ENCODE assay signal across 14 mouse cellular contexts in the genomic region with DNA sequence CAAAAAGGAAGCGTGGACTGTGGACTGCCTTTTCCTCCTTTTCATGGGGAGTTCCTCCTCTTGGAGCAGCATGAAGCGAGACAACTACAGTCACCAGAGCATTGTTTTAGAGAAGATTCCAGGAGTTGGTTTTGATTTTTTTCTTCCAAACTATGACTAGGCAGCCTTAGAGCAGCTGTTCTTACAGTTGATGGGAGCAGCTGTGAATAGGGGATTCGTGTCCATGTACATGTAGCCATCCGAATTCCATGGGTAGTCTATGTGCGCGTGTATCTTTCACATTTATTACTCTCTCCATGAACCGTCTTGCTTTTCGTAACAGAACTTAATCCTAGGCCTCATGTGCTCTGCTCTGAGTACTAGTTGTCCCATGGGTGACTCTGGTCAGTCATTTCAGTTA.
DNase-seq lines count a peak whose midpoint lies in the region; ATAC-seq and TF ChIP-seq lines count a peak whose summit lies in the region.
"Had no signal": no experiment of that assay in that cellular context is flagged by ENCODE, and none has a peak within 500 bp of the region (broad histone marks: within the 10 kb centered on the region; RNA-seq: fewer than 3 reads in every experiment).

No protein-coding gene starts in this region.

- H3K27ac ChIP-seq in heart, postnatal 0 days (ENCODE audit: low read depth) = peak overlapping the region; percentile 88
- 0 out of 2 replicates have a peak overlapping the region, but pooled peaks have one; percentile 24 for H3K27ac ChIP-seq in brown adipose tissue, adult 24 weeks (replicated peaks; ENCODE audit: low read depth, low read length)
- peak overlapping the region; percentile 58 for H3K27ac ChIP-seq in limb, embryonic 15.5 days
- H3K27ac ChIP-seq in forebrain, embryonic 16.5 days (ENCODE audit: low read length) = no peak overlapping the region
- H3K27ac ChIP-seq: forebrain, embryonic 15.5 days; hindbrain, embryonic 14.5 days had no signal

- peak overlapping the region; percentile 40; the same call in 1 of the 2 replicates for H3K9ac ChIP-seq in heart, postnatal 0 days (replicated peaks; ENCODE audit: low read depth, low read length)
- H3K9ac ChIP-seq in limb, embryonic 15.5 days = no peak overlapping the region
- no peak overlapping the region for H3K9ac ChIP-seq in forebrain, embryonic 16.5 days (replicated peaks; ENCODE audit: low read depth, low read length)
- H3K9ac ChIP-seq: forebrain, embryonic 15.5 days; hindbrain, embryonic 14.5 days had no signal

- H3K27me3 ChIP-seq in heart, postnatal 0 days (ENCODE audit: control insufficient read depth, insufficient read depth, low read length) = no peaks in the 10 kb centered on the region
- no peaks in the 10 kb centered on the region for H3K27me3 ChIP-seq in limb, embryonic 15.5 days
- no peaks in the 10 kb centered on the region for H3K27me3 ChIP-seq in forebrain, embryonic 16.5 days (replicated peaks; ENCODE audit: control insufficient read depth, insufficient read depth, low read length)
- H3K27me3 ChIP-seq: forebrain, embryonic 15.5 days had no signal

- TF ChIP-seq EP300 in heart, postnatal 0 days (IDR thresholded peaks at IDR 0.05; ENCODE audit: low read depth) = no peak

- no peak overlapping the region for H3K4me3 ChIP-seq in heart, postnatal 0 days (ENCODE audit: low read depth, low read length)
- no peak overlapping the region for H3K4me3 ChIP-seq in brown adipose tissue, adult 24 weeks (ENCODE audit: insufficient read depth, low read depth, low read length)
- H3K4me3 ChIP-seq in limb, embryonic 15.5 days = no peak overlapping the region
- H3K4me3 ChIP-seq in forebrain, embryonic 16.5 days (replicated peaks; ENCODE audit: low read length) = no peak overlapping the region
- H3K4me3 ChIP-seq: forebrain, embryonic 15.5 days had no signal

- no peak for DNase-seq in heart, postnatal 0 days (ENCODE audit: low spot score)
- DNase-seq in heart, adult 11 months = no peak
- peak; percentile 23 for DNase-seq in NIH3T3 (ENCODE audit: low read depth)
- DNase-seq in retina, embryonic 14.5 days (ENCODE audit: low spot score) = no peak
- DNase-seq: cerebellum, adult 11 months; retina, postnatal 1 day; spleen, adult 18-20 months had no signal

- peaks cover 77% of the 10 kb centered on the region for H3K4me1 ChIP-seq in heart, postnatal 0 days (ENCODE audit: control insufficient read depth, insufficient read depth)
- H3K4me1 ChIP-seq in brown adipose tissue, adult 24 weeks (ENCODE audit: control insufficient read depth, insufficient read depth, insufficient read length, low read length) = peaks cover 20% of the 10 kb centered on the region; the same call in 1 of the 2 replicates
- H3K4me1 ChIP-seq in limb, embryonic 15.5 days = peaks cover 48% of the 10 kb centered on the region
- H3K4me1 ChIP-seq in forebrain, embryonic 16.5 days (replicated peaks; ENCODE audit: control insufficient read depth, insufficient read depth, low read length) = peaks cover 36% of the 10 kb centered on the region

- WGBS in heart, postnatal 0 days = 75% methylated on average over 8 of the region's 8 CpGs
- WGBS in limb, embryonic 15.5 days = 81% methylated on average over 8 of the region's 8 CpGs
- 89% methylated on average over 8 of the region's 8 CpGs for WGBS in forebrain, embryonic 16.5 days

- H3K36me3 ChIP-seq in heart, postnatal 0 days (replicated peaks; ENCODE audit: control insufficient read depth, insufficient read depth, low read length) = no peaks in the 10 kb centered on the region
- H3K36me3 ChIP-seq in limb, embryonic 15.5 days = no peaks in the 10 kb centered on the region
- H3K36me3 ChIP-seq in forebrain, embryonic 16.5 days (ENCODE audit: control insufficient read depth, insufficient read depth) = no peaks in the 10 kb centered on the region
- H3K36me3 ChIP-seq: forebrain, embryonic 15.5 days had no signal

- ATAC-seq in heart, postnatal 0 days (ENCODE audit: insufficient read depth, low read depth) = no peak
- no peak for ATAC-seq in limb, embryonic 15.5 days (ENCODE audit: insufficient number of reproducible peaks, low FRiP score, low TSS enrichment, low read depth)
- ATAC-seq in forebrain, embryonic 16.5 days = no peak
- ATAC-seq: activated CD4-positive, CD25-positive, alpha-beta regulatory T cell, adult 4 months; forebrain, embryonic 15.5 days; midbrain, embryonic 16.5 days had no signal

- no peak overlapping the region for H3K4me2 ChIP-seq in heart, postnatal 0 days (ENCODE audit: low read depth, low read length)
- no peak overlapping the region for H3K4me2 ChIP-seq in limb, embryonic 15.5 days
- no peak overlapping the region for H3K4me2 ChIP-seq in forebrain, embryonic 16.5 days (ENCODE audit: low read length)
- H3K4me2 ChIP-seq: forebrain, embryonic 15.5 days; hindbrain, embryonic 14.5 days had no signal

- no peak for TF ChIP-seq CTCF in heart, postnatal 0 days (IDR thresholded peaks at IDR 0.05; ENCODE audit: low read depth)

- no peaks in the 10 kb centered on the region for H3K9me3 ChIP-seq in heart, postnatal 0 days (replicated peaks; ENCODE audit: control insufficient read depth, low read length)
- H3K9me3 ChIP-seq in limb, embryonic 15.5 days = no peaks in the 10 kb centered on the region
- no peaks in the 10 kb centered on the region for H3K9me3 ChIP-seq in forebrain, embryonic 16.5 days (ENCODE audit: control insufficient read depth, low read length)
- H3K9me3 ChIP-seq: forebrain, embryonic 15.5 days had no signal
